Mouse (Mus musculus): ENCODE data around the gene Tmem131.

DNA sequence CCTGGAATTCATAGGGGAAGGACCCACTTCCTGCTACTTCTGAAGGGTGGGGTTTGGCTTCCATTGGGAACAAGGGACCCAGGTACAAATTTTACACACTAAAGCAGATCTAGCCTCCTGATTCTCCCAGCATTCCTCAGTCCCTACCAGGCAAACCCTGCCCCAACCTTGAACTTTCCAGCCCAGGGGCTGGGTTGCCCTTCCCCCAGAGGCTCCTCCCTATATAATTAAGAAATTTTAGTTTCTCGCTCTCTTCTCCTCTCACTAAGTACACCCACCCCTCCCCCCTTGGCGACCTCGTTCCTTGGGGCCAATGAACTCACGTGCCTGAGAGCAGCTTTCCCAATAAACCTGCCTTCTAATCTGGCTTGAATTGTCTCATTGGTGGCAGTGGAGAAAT lies 40.3 kb upstream of the Tmem131 start:
- TF ChIP-seq EP300 (IDR thresholded peaks at IDR 0.05; ENCODE audit: insufficient read depth, low read depth, low read length) (peak; percentile 99), CTCF (IDR thresholded peaks at IDR 0.05; ENCODE audit: low read depth, low read length) (no peak)
